Mouse (Mus musculus) cerebellum, adult 9-10 months (tissue): ENCODE measurements at regions not wholly inside any gene's neighbourhood (a gene's known extent, or its start where the extent isn't known, plus 50 kb on each side); places are given as distances from the start of the nearest gene placed in this dataset.

Experiments used
- DNase-seq: peaks from one replicate; pipeline ENCODE4 v3.0.0; 2022

GRCm38 (mm10) chr5:118428323-118429095, 132.0 kb upstream of the Med13l start:
- no peak for DNase-seq

GRCm38 (mm10) chr5:118433599-118433998, 126.9 kb upstream of the Med13l start:
- no peak for DNase-seq

GRCm38 (mm10) chr5:118434718-118435555, 125.5 kb upstream of the Med13l start:
- DNase-seq = no peak

- DNase-seq = no peak
Observed at GRCm38 (mm10) chr5:118435556-118435950, 124.9 kb upstream of the Med13l start.

GRCm38 (mm10) chr5:118436035-118436434, 124.4 kb upstream of the Med13l start:
- DNase-seq = no peak

GRCm38 (mm10) chr5:118436474-118437306, 123.8 kb upstream of the Med13l start:
- no peak for DNase-seq

GRCm38 (mm10) chr5:118437307-118437610, 123.2 kb upstream of the Med13l start:
- no peak for DNase-seq

GRCm38 (mm10) chr5:118438016-118438415, 122.5 kb upstream of the Med13l start:
- DNase-seq = no peak

- no peak for DNase-seq
Observed at GRCm38 (mm10) chr5:118444538-118445251, 115.8 kb upstream of the Med13l start.

- DNase-seq = no peak
Observed at GRCm38 (mm10) chr5:118445252-118445987, 115.1 kb upstream of the Med13l start.

- DNase-seq = no peak
Observed at GRCm38 (mm10) chr5:118445988-118446280, 114.5 kb upstream of the Med13l start.

- no peak for DNase-seq
Observed at GRCm38 (mm10) chr5:118446878-118447277, 113.6 kb upstream of the Med13l start.

GRCm38 (mm10) chr5:118447366-118447765, 113.1 kb upstream of the Med13l start:
- DNase-seq = no peak

GRCm38 (mm10) chr5:118448884-118449515, 111.5 kb upstream of the Med13l start:
- DNase-seq = no peak

GRCm38 (mm10) chr5:118449893-118450292, 110.6 kb upstream of the Med13l start:
- no peak for DNase-seq

GRCm38 (mm10) chr5:118452052-118452451, 108.4 kb upstream of the Med13l start:
- no peak for DNase-seq

GRCm38 (mm10) chr5:118454096-118454495, 106.4 kb upstream of the Med13l start:
- no peak for DNase-seq

- no peak for DNase-seq
Observed at GRCm38 (mm10) chr5:118458727-118459390, 101.6 kb upstream of the Med13l start.

- DNase-seq = no peak
Observed at GRCm38 (mm10) chr5:118459391-118459792, 101.1 kb upstream of the Med13l start.

- no peak for DNase-seq
Observed at GRCm38 (mm10) chr5:118461967-118462366, 98.5 kb upstream of the Med13l start.
